Mouse (Mus musculus): ENCODE results near the gene Gm45062.

Gene Gm45062

DNA sequence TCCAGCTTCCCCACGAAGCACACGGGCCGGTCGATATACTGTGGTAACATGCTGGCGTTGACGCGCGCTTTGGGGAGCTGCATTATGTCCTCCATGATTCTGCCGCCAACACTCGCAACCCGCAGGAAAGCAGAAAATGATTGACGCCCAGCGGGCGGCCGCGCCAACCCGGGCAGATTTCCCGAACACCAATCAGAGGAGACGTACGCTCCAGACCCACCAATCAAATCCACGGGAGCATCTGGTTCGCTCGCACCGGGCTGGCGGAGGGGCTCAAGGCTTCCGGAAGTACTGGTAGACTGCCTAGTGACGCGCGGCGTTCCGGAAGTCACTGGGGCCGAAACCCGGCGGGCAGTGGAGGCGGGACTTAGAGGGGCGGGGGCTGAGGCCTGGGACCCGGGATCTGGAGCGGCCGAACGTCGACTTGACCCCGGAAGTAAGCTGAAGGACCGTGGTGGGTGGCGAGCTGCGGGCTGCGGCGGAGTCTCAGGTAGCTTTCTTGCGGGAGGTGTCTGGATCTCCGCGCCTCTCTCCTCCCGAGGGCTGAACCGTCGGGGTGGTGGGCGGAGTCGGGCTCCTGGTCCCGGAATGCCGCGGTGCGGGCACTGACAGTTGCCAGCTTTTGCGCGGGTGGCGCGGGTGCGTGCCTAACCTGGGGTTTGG lies at the start of gene Gm45062, which contains the start of the genes Rpa3 and Umad1:
Gene Gm45062 (plus strand): TSS at position 447 of the 663 bp plus-strand sequence.
Gene Rpa3 (minus strand): TSS at position 170 of the 663 bp plus-strand sequence.
Gene Umad1 (plus strand): TSS at position 285 of the 663 bp plus-strand sequence.
- peak; percentile 99 for DNase-seq

DNA sequence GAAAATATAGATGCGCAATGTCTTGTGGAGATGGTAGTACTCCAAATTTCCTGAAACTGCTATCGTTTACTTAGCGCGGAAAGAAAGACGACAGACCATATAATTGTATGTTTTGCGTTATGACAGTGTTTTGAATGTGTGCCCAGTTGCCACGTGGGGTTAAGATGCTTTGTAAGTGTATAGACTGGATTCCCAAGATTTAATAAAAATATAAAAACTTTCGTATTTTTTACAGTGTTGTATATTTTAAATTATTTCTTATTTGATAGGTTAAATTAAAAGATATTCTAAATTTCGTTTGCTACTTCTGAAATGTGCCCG lies 49.4 kb upstream of the Gm45062 start:
- no peak for DNase-seq

DNA sequence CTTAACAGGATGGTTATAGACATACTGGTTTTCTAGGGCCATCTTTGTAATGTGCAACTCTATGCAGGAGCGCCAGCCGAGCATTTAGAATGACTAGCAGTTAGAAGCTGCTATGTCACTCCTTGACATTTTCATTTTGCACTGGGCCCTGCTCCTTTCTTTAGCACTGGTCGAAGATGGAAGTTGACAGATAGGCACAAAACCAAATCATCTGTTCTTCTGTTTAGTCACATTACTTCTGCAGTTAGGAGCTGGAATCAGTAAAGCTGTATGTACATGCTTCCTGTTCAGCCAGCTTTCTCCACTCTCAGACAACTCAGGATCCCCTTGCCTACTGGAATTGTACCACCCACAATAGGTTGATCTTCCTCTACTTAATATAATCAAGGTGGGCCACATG lies 48.6 kb upstream of the Gm45062 start:
- no peak for DNase-seq

DNA sequence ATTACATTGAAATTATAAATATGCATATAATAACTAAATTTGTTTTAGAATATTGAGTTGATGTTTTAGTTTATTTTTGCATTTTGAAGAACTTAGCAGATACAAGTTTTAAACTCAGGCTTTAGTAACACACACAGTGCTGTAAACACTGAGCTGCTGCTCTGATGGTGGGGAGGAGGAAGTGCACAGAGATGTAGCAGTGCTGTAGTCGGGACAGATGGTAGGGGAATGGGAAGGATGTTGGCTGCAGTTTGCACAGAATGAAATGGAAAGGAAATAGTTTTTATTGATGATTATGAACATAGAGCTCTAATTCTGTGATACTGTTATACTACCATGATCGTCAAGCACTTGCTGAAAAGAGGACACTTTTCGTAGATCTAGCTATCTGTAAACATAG lies 32.2 kb upstream of the Gm45062 start:
- DNase-seq: no peak

DNA sequence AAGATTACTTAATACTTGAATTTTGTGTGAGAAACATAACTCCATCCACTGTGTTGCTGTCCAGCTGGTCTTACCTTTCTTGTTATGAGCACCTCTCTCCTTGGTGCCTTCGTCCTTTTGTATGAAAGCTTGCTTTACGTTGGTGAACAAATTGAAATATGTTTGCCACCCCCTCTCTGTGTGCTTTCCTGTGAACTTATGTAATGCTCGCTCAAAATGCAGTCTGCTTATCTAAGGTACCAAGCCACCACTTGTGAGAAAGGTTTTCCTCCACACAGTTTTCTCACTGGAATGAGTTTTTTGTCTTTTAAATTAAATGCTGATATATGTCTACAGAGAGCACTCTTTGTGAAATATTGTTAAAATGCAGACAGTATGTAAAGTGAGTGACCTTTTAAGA lies 30.7 kb upstream of the Gm45062 start:
- DNase-seq: no peak

DNA sequence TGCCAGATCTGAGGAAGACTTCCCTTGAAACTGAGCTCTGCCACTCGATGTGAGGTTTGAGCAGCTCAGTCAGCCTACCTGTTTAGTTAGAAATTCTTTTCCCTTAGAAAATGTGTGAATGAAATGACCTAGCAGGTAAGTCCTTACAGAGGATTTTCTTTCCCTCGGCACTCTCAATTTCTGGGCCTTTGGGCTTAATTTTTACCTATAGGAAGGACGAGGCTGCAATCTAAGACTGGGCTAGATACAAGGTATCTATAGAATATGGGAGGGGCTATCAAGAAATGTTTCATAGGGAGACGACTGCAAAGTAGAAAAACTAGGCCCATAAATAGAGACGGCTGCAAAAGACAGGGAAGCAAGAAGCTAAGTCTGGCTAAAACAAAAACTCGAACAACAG lies 934 bp upstream of the Gm45062 start:
- DNase-seq: no peak

DNA sequence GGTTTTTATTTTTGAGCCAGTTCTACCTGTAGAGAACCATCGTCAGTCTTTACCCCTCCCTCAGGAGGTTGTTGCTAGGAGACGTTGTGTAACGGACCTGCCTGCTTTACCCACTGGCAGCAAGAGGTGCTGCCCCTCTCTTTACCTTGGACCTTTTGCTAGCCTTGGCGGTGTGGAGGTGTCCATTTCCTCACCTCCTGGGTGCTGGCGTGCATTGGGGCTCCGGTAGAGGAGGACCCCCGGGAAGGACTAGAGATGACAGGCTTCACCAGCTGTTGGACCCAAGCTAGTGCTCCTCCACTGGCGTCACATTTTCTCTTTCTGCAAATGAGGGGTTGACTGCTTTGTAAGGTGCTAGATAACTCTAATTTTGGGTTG lies 406 bp downstream of the Gm45062 start:
- no peak for DNase-seq

DNA sequence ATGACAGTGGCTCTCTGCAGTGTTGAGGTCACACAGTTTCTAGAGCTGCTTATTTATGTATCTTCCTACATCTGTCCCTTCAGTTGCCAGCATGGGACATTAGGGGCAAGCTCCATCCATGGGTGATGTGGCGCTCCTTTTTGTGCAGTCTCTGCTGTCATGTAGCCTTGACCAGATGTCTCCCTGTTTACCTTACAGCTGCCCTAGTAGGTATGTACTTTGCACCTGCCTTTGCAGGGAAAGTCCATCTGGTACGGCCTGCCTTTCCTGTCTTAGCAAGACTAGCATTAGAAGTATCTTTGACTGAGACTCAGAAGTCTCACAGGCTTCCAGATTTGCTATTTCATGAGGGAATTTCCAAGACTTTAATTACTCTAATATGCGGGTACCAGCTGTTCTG lies 11.8 kb downstream of the Gm45062 start:
- no peak for DNase-seq

DNA sequence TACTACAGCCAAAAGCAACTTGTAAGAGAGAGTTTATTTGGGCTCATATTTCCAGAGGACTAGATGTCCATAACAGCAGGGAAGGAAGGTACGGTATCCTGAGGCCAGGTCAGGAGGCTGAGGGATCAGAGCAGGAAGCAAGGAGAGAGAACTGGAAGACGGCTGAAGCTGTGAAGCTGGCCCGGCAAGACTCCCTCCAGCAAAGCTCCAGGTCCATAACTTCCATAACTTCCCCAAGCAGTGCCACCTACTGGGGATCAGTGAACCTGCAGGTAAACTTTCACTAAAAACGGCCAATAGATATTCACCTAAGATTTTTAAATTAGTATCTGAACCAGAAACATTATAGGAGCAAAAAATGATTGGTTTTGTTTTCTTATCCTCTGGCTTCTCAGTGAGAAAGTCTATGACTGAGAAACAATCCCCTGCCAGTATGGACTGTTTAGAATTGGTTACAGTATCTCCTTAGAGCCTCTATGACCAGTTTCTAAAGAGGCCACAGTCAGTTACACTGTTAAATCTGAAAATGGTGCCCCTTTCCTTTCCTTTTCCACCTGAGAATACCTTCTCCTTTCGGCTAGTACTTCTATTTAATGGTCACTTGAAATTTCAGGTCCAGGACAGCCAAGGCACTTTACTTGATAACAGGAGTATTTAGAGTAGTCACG lies 15.3 kb downstream of the Gm45062 start:
- DNase-seq: no peak

DNA sequence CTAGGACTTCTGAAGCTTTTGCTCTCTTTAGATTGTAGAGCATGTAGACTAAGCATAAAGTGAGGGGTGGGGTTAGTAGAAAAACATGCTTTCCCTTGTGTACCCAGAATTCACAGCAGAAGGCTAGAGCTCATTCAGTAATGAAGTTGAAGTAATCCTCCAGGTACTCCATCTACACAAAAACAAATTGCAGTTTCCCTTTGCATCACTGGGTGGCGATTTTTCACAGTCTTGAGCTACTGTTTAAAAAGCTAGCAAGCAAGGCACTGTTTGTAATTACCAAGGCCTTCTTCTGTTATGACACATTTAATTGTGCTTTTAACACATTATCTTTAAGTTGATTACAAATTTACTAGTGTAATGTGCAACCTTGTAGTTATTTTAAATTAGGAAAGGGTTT lies 15.8 kb downstream of the Gm45062 start:
- peak; percentile 82 for DNase-seq

DNA sequence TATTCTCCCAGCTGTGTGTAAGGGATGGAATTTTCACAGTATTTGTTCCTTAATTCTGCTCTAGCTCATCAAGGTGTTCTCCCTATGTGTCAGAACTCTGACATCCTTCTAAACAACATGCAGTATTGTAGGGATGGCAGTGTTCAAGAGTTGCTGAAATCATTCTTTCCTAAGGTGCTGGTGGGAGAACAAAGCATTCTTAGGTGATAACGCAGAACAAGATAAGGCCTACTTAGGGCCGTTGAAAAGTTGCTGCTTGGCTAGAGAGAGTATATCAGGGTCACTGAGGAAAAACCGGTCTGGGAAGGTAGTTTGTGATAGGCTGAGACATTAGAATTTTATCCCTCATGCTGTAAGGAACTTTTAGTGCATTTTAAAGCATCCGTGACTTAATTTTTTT lies 17.2 kb downstream of the Gm45062 start:
- DNase-seq: no peak

DNA sequence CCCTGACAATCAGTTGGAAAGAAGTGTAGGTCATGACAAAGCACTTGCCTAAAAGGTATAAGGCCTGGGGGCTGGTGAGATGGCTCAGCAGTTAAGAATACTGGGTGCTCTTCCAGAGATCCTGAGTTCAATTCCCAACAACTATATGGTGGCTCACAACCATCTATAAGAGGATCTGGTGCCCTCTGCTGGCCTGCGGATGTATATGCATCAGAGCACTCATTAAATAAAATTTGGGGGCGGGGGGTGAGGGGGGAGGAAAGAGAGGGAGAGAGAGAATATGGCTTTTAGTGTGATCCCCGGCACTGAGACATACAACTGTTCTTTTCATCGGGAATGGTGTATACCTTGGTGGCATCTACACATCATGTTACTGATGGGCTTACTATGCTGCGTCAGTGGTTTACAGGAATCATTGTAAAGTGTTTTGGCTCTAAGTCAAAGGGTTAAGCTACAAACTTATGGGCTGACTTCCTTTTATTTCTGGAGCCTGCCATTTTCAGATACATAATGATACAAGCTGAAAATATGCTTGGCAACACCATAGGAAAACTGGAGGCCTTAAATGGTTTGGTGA lies 19.3 kb downstream of the Gm45062 start:
- DNase-seq: no peak

DNA sequence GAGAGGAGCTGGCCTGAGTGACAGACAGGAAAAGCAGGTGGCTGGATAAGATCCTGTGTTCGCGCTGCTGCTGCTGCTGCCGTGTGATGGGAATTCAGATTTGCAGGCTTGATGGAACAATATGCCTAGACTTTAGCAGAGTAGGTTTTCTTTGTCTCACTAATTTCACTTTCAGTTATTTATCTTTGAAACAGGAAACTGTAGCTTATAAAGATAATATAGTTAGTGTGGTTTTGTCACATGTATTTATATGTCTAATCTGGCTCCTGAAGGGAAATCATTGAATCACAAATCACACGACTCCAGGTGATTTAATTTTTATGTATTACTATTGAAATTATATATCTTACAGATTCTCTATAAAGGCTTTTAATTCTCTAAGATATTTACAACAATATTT lies 24.0 kb downstream of the Gm45062 start:
- no peak for DNase-seq

DNA sequence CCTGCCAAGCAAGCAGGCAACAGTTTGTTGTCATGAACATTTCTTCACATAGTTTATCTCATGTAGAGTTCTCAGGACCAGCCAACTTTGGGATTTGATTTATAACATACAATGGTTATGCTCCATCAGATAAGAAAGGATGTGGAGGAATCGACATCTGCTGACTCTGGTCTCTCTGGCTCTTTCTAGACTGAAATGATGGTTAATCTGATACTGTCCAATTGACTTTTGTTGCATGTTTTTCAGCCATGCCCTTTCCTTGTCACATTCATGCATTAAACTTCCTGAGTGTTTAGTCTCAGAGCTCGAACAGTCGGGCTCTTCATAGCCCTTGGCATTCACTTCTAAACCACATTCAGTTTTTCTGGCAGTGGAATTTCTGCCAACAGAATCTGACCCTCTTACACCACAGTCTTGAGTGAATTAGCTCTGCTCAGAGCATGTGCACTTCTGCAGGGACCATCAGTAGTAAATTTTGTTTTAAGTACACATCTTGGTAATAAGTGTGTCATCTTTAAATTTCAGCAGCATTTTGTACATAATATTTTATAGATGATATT lies 26.2 kb downstream of the Gm45062 start:
- DNase-seq: no peak

DNA sequence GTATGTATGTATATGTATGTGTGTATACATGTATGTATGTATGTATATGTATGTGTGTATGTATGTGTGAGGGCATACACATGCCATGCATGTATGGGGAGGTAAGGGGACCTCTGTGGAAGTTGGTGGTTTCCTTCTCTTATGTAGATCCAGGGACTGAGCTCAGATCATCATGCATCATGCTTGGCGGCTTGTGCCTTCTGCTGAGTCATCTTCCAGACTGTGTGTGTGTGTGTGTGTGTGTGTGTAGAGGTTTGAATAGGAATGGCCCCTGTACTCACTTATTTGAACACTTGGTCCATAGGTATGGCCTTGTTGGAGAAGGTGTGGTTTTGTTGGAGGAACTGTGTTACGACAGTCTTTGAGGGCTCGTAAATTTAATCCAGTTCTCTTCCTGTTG lies 26.9 kb downstream of the Gm45062 start:
- no peak for DNase-seq

DNA sequence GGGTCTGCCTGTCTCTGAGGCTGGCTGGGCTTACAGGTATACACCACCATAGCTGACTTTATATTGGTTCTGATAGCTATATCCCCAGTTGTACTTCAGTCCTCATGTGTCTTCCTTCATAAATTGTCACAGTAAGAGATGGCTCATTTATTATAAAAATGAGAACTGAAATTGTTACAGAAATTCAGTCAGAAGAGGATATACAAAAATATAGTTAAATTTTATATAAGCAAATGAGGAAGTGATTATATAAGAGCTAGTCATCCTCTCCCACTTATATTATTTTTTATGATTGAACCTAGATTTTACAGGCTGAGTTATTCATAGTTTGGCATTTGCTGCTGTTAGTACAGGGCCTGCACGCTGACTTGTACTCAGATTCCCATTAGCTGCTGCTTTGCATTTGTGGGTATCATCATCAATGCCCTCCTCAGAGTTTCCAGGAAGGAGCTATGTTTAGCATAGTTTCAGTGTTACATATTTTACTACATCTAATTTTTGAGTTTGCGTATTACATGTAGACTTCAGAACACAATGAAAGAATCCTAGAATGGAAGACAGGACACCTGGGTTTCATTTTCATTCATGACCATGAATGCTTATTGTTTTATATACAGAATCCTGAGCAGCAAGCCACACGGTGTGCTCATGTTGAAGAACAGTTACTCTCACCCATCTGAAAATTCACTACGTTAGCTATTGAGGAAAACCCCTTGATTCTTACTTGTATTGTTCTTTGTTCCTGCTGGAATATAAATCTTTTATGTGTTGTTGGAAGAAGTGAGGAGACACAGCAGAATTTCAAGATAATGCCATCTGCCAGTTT lies 29.7 kb downstream of the Gm45062 start:
- DNase-seq: peak; percentile 27

DNA sequence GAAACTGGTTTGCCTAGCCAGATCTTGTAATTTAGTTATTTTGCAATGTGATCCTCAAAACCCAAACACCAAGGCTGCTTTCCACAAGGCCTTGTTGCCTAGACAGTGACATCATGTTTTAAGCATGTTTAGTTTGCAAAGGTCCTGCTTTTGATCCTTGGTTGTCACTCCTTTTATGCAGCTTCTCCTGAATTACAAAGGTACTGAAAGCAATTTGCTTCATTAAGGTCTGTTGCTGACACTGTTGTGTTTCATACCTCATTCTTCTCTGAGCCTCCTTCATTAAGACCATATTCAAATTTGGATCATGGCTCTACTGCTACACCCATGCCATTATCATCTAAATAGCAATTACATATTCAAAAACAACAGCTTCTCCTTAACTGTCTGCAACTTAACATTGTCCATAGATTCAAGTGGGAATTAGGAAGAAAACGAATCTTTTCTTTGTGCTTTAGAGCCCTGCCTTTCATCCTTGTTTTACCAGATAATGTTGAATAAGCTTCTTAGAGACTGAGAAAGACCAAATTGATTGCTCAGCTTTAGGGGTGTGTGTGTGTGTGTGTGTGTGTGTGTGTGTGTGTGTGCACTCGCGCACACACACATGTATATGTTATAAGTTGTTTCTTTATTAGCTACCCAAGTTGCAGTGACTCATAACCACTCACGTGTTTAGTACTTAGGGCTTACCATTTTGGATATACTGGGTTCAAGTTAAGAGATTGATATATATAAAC lies 35.0 kb downstream of the Gm45062 start:
- DNase-seq: no peak

DNA sequence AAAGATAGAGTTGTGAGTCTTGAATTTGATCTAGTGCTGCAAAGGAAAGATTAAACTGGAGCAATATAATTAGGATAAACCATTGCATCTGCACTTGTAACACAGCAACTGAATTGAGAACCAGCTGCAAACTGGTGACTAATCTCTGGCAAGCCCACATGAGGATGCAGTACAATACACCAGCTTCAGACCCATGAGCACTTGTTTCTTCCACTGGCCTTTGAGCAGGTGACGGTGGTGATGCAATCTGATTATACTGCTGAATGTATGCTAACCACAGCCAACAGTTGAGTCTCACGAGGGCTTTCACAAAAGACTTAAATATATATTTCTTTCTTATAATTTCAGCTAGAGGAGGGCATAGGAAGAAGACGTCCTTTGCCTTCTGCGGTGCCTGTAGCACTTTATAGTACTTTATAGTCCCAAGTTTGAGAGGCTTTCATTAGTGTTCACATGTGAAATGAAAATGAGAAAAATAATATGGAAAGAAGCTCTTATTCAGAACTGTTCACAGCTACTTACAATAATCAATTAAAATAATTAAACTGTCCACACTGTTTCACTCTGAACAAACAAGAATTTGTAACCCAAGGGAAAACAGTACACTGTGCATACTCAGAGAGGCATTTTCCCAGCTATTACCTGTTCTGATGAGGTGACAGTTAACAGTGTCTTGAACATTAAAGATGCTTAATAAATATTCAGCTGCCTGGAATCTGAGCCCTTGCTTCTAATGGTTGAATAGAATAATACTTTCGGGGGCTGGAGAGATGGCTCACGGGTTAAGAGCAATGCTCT lies 40.0 kb downstream of the Gm45062 start:
- no peak for DNase-seq

DNA sequence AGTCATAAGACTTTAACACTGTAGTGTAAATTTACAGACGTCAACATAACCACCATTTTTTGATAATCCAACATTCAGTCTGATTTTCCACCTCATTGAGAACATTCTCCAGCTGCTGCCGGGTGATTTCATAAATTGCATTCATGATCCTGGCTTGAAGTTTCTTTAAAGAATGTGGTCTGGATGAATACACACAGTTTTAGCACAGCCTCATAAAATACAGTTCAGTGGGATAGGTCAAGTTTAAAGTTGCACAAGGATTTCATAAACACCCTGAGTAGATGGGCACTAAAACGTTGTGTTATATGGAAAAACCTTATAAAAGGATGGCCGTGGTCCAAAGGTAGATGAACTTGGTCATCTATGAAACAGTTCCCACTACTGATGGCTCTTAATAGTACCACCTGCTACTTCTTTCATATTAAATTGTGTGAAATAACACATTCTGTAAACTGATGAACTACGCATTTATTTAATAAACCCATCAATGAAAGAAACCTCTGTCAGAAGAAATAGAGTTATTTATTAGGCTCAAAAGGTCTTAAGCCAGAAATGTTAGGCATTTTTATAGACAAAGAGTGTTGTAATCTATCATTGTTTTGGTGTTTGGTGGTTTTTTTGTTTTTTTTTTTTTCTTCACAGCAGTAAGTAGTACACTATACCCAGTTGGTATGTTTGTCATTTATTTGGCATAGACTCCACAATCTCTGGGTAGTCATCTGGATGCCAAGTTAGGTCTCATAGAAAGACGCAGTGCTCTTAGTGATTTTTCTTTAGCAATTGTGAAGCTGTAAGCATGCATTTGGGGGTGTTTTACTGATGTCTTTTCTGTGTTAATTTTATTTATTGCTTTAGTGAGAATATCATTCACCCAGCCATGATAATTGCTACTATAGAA lies 48.9 kb downstream of the Gm45062 start:
- no peak for DNase-seq

DNA sequence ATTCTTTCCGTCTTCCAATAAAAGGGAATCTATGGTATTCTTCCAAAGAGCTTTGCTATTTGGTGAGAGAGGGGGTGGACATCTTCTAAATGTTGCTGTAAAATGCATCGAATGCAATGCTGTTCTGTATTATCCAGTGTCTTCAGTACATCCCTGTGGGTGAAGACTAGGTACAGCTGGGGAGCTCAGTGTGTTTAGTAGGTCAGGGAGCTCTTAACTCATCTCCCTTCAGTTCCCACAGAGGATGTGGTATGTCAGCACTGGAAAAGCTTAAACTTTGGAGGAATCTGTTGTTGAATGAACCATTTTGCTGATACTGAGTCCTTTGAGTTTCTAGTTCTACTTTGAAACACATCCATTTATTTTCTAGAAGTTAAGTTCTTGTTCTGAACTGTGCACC lies 53.3 kb downstream of the Gm45062 start:
- DNase-seq: no peak

DNA sequence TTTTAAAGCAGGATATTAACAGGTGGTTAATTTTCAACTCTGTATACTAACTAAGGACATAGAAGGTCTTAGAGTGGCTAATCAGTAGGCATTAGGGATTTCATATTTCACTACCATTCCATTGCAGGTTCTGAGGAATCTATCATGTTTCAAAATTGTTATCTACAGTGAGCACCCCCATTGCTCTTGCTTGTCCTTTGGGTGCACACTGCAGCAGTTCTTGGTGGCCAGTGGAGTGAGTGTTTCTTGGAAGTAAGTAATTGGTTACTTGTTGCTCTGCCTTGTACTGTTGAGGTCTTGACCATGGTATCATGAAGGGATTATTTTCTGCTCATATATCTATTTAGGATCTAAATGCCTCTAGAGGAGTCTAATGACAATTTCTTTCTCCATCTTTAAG lies 57.0 kb downstream of the Gm45062 start:
- DNase-seq: no peak

Data from right cerebral cortex, adult 18-20 months (tissue).